Mouse (Mus musculus): ENCODE measurements around the gene Ugt1a10.
"Not testable (repeated sequence)": the region's sequence is repeated elsewhere in the genome, so short reads cannot be mapped to it uniquely, and the experiment has no call there.

Ugt1a10 gene

GRCm38 (mm10) chr1:88098546-88098945 lies 43.4 kb downstream of the Ugt1a10 start:
- DNase-seq = not testable (repeated sequence)

GRCm38 (mm10) chr1:88099691-88100090 lies 44.5 kb downstream of the Ugt1a10 start:
- not testable (repeated sequence) for DNase-seq

- DNase-seq = not testable (repeated sequence)
Measured at GRCm38 (mm10) chr1:88103019-88103418, 47.8 kb downstream of the Ugt1a10 start, which contains the start of gene Ugt1a6b. Gene Ugt1a6b (plus strand): TSS chr1:88103252.

- not testable (repeated sequence) for DNase-seq
Measured at GRCm38 (mm10) chr1:88103697-88104468, 48.7 kb downstream of the Ugt1a10 start.

GRCm38 (mm10) chr1:88104667-88105430 lies 49.7 kb downstream of the Ugt1a10 start:
- DNase-seq = no peak

- DNase-seq = no peak
Measured at GRCm38 (mm10) chr1:88105656-88106055, 50.5 kb downstream of the Ugt1a10 start.

- not testable (repeated sequence) for DNase-seq
Measured at GRCm38 (mm10) chr1:88109027-88109557, 53.9 kb downstream of the Ugt1a10 start.

GRCm38 (mm10) chr1:88109604-88110003 lies 54.4 kb downstream of the Ugt1a10 start:
- not testable (repeated sequence) for DNase-seq

- DNase-seq = not testable (repeated sequence)
Measured at GRCm38 (mm10) chr1:88112769-88113168, 57.6 kb downstream of the Ugt1a10 start.

- not testable (repeated sequence) for DNase-seq
Measured at GRCm38 (mm10) chr1:88120550-88120949, 65.4 kb downstream of the Ugt1a10 start.

GRCm38 (mm10) chr1:88121521-88121920 lies 66.3 kb downstream of the Ugt1a10 start:
- not testable (repeated sequence) for DNase-seq

GRCm38 (mm10) chr1:88125827-88126360 lies 70.7 kb downstream of the Ugt1a10 start:
- DNase-seq = not testable (repeated sequence)

GRCm38 (mm10) chr1:88129091-88129490 lies 73.9 kb downstream of the Ugt1a10 start:
- not testable (repeated sequence) for DNase-seq

GRCm38 (mm10) chr1:88130223-88130622 lies 75.0 kb downstream of the Ugt1a10 start:
- DNase-seq = not testable (repeated sequence)

GRCm38 (mm10) chr1:88133908-88134456 lies 78.8 kb downstream of the Ugt1a10 start:
- no peak for DNase-seq

- DNase-seq = not testable (repeated sequence)
Measured at GRCm38 (mm10) chr1:88134457-88135011, 79.3 kb downstream of the Ugt1a10 start, which contains the start of gene Ugt1a6a. Gene Ugt1a6a (plus strand): TSS chr1:88134809.

- DNase-seq = not testable (repeated sequence)
Measured at GRCm38 (mm10) chr1:88135229-88135904, 80.2 kb downstream of the Ugt1a10 start.

- no peak for DNase-seq
Measured at GRCm38 (mm10) chr1:88136646-88137045, 81.5 kb downstream of the Ugt1a10 start.

GRCm38 (mm10) chr1:88137264-88137663 lies 82.1 kb downstream of the Ugt1a10 start:
- DNase-seq = no peak

GRCm38 (mm10) chr1:88138145-88138544 lies 83.0 kb downstream of the Ugt1a10 start:
- no peak for DNase-seq

- DNase-seq = not testable (repeated sequence)
Measured at GRCm38 (mm10) chr1:88140492-88140891, 85.3 kb downstream of the Ugt1a10 start.

Data from cerebellum, adult 8-10 months (tissue).